Mouse (Mus musculus): Measurements from ENCODE around the gene Lipc. TPM values are rescaled to one million over a fixed set of nuclear protein-coding genes. Genes with fewer than 3 reads are reported as not detected.

Lipc gene
- polyA plus RNA-seq, 1 experiment = 0.08 TPM

DNA sequence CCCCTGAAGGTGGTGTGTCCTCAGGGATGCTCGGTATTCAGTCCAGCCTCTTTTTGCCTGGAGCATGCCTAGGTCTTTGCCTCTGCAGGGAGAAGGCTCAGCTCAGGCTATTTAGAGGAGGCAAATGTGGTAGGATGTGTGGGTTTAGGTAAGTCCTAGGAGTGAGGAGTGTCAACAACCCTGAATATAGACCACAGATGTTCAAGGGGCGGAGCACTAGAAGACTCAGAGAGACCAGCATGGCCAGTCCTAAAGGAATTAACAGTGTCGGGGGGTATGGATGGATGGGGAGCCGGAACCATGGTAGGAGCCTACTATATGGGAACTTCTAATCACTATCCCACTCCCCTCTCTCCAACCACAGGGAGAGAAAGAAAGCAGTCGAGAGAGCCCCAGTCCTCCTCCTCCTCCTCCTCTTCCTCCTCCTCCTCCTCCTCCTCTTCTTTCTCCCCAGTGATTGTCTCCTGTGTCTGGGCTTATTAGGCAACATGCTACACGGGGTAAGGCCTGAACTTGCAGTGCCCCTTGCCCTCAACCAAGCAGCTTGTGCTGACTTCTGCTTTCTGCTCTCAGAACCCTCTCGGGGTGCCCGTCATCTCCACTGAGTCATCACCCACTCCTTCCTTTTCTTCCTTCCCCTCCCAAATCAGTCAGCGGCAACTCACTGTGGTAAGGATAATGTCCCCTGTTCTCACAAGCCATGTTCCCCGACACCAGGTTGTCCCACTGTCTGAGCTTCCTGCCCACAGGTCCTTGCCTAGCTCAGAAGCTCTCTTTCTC lies 113.7 kb downstream of the Lipc start:
- 90% methylated on average over 10 of the region's 10 CpGs for WGBS
- no peak for TF ChIP-seq CTCF (IDR thresholded peaks at IDR 0.05; ENCODE audit: borderline replicate concordance, insufficient read depth, low read depth, low read length)
- no peak for TF ChIP-seq POLR2A (IDR thresholded peaks at IDR 0.05; ENCODE audit: borderline replicate concordance, insufficient read depth, low read length)
- Histone ChIP-seq H3K4me3 (replicated peaks; ENCODE audit: insufficient read depth, low read depth, low read length) (no peak overlapping the region), H3K27me3 (ENCODE audit: control insufficient read depth, insufficient read depth, low read length) (no peaks in the 10 kb centered on the region), H3K27ac (ENCODE audit: insufficient read depth, low read length) (no peak overlapping the region), H3K4me1 (ENCODE audit: control insufficient read depth, insufficient read depth, low read length) (no peaks in the 10 kb centered on the region)
- DNase-seq = no peak

DNA sequence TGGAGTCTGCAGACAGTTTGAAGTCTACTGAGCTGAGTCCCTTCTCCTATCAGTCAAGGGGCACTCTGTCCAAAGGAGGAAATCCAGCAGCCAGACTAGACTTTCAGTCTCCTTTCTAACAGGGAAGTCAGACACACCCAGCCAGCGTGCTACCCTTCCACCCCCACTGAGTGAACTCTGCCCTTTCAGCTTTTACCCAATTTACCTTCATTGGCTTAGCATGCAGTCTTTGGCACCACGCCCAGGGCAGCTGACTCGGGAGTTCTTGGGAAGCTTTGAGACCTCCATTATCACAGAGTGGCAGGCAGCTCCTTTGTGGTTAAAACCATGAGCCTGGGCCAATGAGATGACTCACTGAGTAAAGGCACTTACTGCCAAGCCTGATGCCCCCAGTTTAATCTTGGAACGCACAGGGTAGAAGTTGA lies 117.3 kb downstream of the Lipc start:
- Histone ChIP-seq H3K27me3 (ENCODE audit: control insufficient read depth, insufficient read depth, low read length) (no peaks in the 10 kb centered on the region), H3K27ac (ENCODE audit: insufficient read depth, low read length) (no peak overlapping the region), H3K4me1 (ENCODE audit: control insufficient read depth, insufficient read depth, low read length) (no peaks in the 10 kb centered on the region), H3K4me3 (replicated peaks; ENCODE audit: insufficient read depth, low read depth, low read length) (no peak overlapping the region)
- DNase-seq = peak in 1 of 2 experiments; percentile 12
- TF ChIP-seq POLR2A (IDR thresholded peaks at IDR 0.05; ENCODE audit: borderline replicate concordance, insufficient read depth, low read length) (no peak), CTCF (IDR thresholded peaks at IDR 0.05; ENCODE audit: borderline replicate concordance, insufficient read depth, low read depth, low read length) (no peak)
- 18% methylated on average over 4 of the region's 4 CpGs for WGBS

DNA sequence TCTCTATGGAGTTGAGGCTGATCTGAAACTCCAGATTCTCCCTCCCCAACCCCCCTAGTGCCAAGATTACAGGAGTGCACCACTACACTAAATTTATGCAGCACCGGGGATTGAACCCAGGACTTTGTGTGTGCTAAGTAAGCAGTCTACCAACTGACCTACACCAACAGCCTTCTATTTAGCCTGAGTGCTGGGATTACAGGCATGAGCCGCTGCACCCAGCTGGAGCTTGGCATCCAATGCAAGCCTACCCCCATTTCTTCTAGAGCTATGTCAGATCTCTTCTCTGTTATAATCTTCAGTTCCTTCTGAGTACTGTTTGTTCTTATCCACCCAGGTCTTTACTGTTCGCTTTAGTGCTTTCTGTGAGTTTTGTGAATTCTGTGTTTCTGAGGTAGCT lies 117.8 kb downstream of the Lipc start:
- no peaks in the 10 kb centered on the region for H3K27me3 ChIP-seq (ENCODE audit: control insufficient read depth, insufficient read depth, low read length)
- TF ChIP-seq CTCF (IDR thresholded peaks at IDR 0.05; ENCODE audit: borderline replicate concordance, insufficient read depth, low read depth, low read length) = no peak
- no peak for TF ChIP-seq POLR2A (IDR thresholded peaks at IDR 0.05; ENCODE audit: borderline replicate concordance, insufficient read depth, low read length)
- H3K4me1 ChIP-seq (ENCODE audit: control insufficient read depth, insufficient read depth, low read length) = no peaks in the 10 kb centered on the region
- no peak overlapping the region for H3K27ac ChIP-seq (ENCODE audit: insufficient read depth, low read length)
- no peak for DNase-seq
- 92% methylated on average over 3 of the region's 3 CpGs for WGBS
- H3K4me3 ChIP-seq (replicated peaks; ENCODE audit: insufficient read depth, low read depth, low read length) = no peak overlapping the region

GRCm38 (mm10) chr9:70833111-70833908 lies 118.7 kb downstream of the Lipc start:
- Histone ChIP-seq H3K4me3 (replicated peaks; ENCODE audit: insufficient read depth, low read depth, low read length) (no peak overlapping the region), H3K27me3 (ENCODE audit: control insufficient read depth, insufficient read depth, low read length) (no peaks in the 10 kb centered on the region), H3K27ac (ENCODE audit: insufficient read depth, low read length) (no peak overlapping the region), H3K4me1 (ENCODE audit: control insufficient read depth, insufficient read depth, low read length) (no peaks in the 10 kb centered on the region)
- TF ChIP-seq CTCF (IDR thresholded peaks at IDR 0.05; ENCODE audit: borderline replicate concordance, insufficient read depth, low read depth, low read length) = no peak
- TF ChIP-seq POLR2A (IDR thresholded peaks at IDR 0.05; ENCODE audit: borderline replicate concordance, insufficient read depth, low read length) = no peak
- 95% methylated on average over 6 of the region's 6 CpGs for WGBS
- DNase-seq = no peak

GRCm38 (mm10) chr9:70832231-70832630 lies 119.8 kb downstream of the Lipc start:
- no peak for DNase-seq
- H3K4me3 ChIP-seq (replicated peaks; ENCODE audit: insufficient read depth, low read depth, low read length) = no peak overlapping the region
- TF ChIP-seq POLR2A (IDR thresholded peaks at IDR 0.05; ENCODE audit: borderline replicate concordance, insufficient read depth, low read length) (no peak), CTCF (IDR thresholded peaks at IDR 0.05; ENCODE audit: borderline replicate concordance, insufficient read depth, low read depth, low read length) (no peak)
- no peak overlapping the region for H3K27ac ChIP-seq (ENCODE audit: insufficient read depth, low read length)
- WGBS = 57% methylated on average over 7 of the region's 7 CpGs
- no peaks in the 10 kb centered on the region for H3K27me3 ChIP-seq (ENCODE audit: control insufficient read depth, insufficient read depth, low read length)
- no peaks in the 10 kb centered on the region for H3K4me1 ChIP-seq (ENCODE audit: control insufficient read depth, insufficient read depth, low read length)

DNA sequence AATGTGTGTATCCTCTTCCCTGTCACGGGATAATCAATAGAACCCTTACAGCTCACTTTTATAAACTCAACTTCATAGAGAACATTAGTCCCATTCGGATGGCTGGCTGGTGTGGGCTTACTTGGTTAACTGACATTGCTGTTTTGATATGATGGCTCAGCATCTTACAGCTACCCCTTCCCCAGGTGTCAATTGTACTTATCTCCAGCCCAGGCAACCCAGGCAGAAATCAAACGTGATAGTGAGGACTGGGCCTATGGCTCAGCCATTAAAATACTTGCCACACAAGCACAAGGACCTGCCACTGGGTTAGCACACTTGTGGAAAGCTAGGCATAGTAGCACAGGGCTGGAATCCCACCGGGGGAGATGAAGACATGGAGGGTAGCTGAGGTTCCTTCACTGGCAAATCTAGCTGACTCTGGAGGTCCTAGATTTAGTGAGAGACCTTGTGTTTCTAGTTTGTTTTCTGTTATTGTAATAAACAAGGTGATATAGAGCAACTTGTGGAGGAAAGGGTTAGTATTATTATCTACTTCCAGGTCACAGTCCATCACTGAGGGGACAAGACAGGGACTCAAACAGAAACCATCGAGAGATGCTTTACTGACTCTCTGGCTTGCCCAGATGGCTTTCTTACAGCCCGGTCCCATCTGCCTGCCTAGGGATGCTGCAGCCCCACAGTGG lies 121.0 kb downstream of the Lipc start:
- Histone ChIP-seq H3K27me3 (ENCODE audit: control insufficient read depth, insufficient read depth, low read length) (no peaks in the 10 kb centered on the region), H3K4me3 (replicated peaks; ENCODE audit: insufficient read depth, low read depth, low read length) (no peak overlapping the region), H3K4me1 (ENCODE audit: control insufficient read depth, insufficient read depth, low read length) (no peaks in the 10 kb centered on the region), H3K27ac (ENCODE audit: insufficient read depth, low read length) (no peak overlapping the region)
- no peak for DNase-seq
- WGBS = 61% methylated on average over 6 of the region's 6 CpGs
- TF ChIP-seq CTCF (IDR thresholded peaks at IDR 0.05; ENCODE audit: borderline replicate concordance, insufficient read depth, low read depth, low read length) (no peak), POLR2A (IDR thresholded peaks at IDR 0.05; ENCODE audit: borderline replicate concordance, insufficient read depth, low read length) (no peak)

- WGBS = 91% methylated on average over 7 of the region's 7 CpGs
- DNase-seq = no peak
- Histone ChIP-seq H3K4me3 (replicated peaks; ENCODE audit: insufficient read depth, low read depth, low read length) (no peak overlapping the region), H3K27ac (ENCODE audit: insufficient read depth, low read length) (no peak overlapping the region), H3K4me1 (ENCODE audit: control insufficient read depth, insufficient read depth, low read length) (no peaks in the 10 kb centered on the region), H3K27me3 (ENCODE audit: control insufficient read depth, insufficient read depth, low read length) (no peaks in the 10 kb centered on the region)
- no peak for TF ChIP-seq POLR2A (IDR thresholded peaks at IDR 0.05; ENCODE audit: borderline replicate concordance, insufficient read depth, low read length)
- no peak for TF ChIP-seq CTCF (IDR thresholded peaks at IDR 0.05; ENCODE audit: borderline replicate concordance, insufficient read depth, low read depth, low read length)
Observed at GRCm38 (mm10) chr9:70829784-70830488, 122.1 kb downstream of the Lipc start.

Measured in cerebellum, adult 2 months (tissue).